In the genomic region with DNA sequence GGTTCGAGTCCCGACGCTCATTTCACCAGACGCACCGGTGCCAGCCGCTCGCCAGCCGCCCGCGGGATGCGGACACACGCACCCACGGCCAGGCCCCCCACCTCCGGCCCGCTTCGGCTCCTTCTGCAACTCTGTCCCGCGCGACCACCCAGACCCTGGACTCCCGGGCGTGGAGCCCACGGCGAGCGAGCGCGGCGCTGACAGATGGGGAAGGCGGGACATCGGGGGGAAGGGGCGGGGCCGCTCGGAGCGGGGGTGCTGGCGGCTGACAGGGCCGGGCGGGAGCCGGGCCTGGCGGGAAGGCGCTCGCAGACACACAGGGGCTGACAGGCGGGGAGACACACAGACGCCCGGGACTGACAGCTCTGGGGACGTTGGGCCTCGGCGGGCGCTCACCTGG, we compare ENCODE assay signal across 8 mouse cellular contexts. TPM values are rescaled to one million over a fixed set of nuclear protein-coding genes. Genes with fewer than 3 reads are reported as not detected.
DNase-seq lines count a peak whose midpoint lies in the region; ATAC-seq lines count a peak whose summit lies in the region.

No protein-coding gene starts in this region.

- WGBS in hindbrain, embryonic 12.5 days, result under 1% methylated on average over 46 of the region's 47 CpGs

- no peaks in the 10 kb centered on the region for H3K36me3 ChIP-seq in hindbrain, embryonic 12.5 days

- H3K4me1 ChIP-seq in hindbrain, embryonic 12.5 days, result peaks cover 13% of the 10 kb centered on the region

- DNase-seq in Muller cell, postnatal 12 days (ENCODE audit: inconsistent ontology term), result peak; percentile 78
- DNase-seq in cerebellum, adult 8-10 months, result peak; percentile 76
- DNase-seq in layer of hippocampus, postnatal 36 days, result peak; percentile 72 to 73
- DNase-seq in lung, postnatal 25 days (ENCODE audit: low spot score), result peak; percentile 57
- DNase-seq in retina, embryonic 14.5 days (ENCODE audit: low spot score), result peak; percentile 72
- peak; percentile 90 for DNase-seq in thymus, postnatal 4 days

- H3K9ac ChIP-seq in hindbrain, embryonic 12.5 days, result peak overlapping the region; percentile 96

- no peaks in the 10 kb centered on the region for H3K9me3 ChIP-seq in hindbrain, embryonic 12.5 days (replicated peaks)

- peak overlapping the region; percentile 87 for H3K4me2 ChIP-seq in hindbrain, embryonic 12.5 days (replicated peaks)

- peak overlapping the region; percentile 99 for H3K27ac ChIP-seq in hindbrain, embryonic 12.5 days

- peak; percentile 83 for ATAC-seq in frontal cortex, adult (ENCODE audit: low TSS enrichment)
- ATAC-seq in hindbrain, embryonic 12.5 days (ENCODE audit: low FRiP score), result peak; percentile 93

- H3K27me3 ChIP-seq in hindbrain, embryonic 12.5 days, result no peaks in the 10 kb centered on the region

- peak overlapping the region; percentile 89 for H3K4me3 ChIP-seq in hindbrain, embryonic 12.5 days

RNA-seq across cellular contexts. Expression of a gene that starts 0.4 kb away (rescaled TPM):
- polyA plus RNA-seq in hindbrain, embryonic 12.5 days (2016; fragmentation: Nextera tagmentation; extraction: Ambion mirVana), result 16.0 and 18.0 TPM in 2 replicates
- 100 to 1,000 TPM in 1 of 2 experiments, 10 to 100 TPM in 1; 92.9 to 124 TPM for total RNA-seq in layer of hippocampus, postnatal 36 days (2021)

RNA-seq across cellular contexts. Expression of a gene that starts 8.1 kb away (rescaled TPM):
- 0.63 and 1.4 TPM in 2 replicates for polyA plus RNA-seq in hindbrain, embryonic 12.5 days (2016; fragmentation: Nextera tagmentation; extraction: Ambion mirVana)
- 1 to 10 TPM; 1.1 to 1.4 TPM for total RNA-seq in layer of hippocampus, postnatal 36 days (2021)

RNA-seq across cellular contexts. Expression of a gene that starts 39.7 kb away (rescaled TPM):
- 5.1 and 7.5 TPM in 2 replicates for polyA plus RNA-seq in hindbrain, embryonic 12.5 days (2016; fragmentation: Nextera tagmentation; extraction: Ambion mirVana)
- under 1 TPM in 1 of 2 experiments, not detected in 1; 0.15 TPM for total RNA-seq in layer of hippocampus, postnatal 36 days (2021)

Comparison
In these comparisons a context has a peak if more than half of its experiments do, and no peak if none do; other contexts are left out.
1. Peak in every context shown above with its lines: DNase-seq, ATAC-seq, H3K4me3 ChIP-seq and H3K27ac ChIP-seq.